Mouse (Mus musculus) limb, embryonic 14.5 days (tissue): Measurements from ENCODE around the gene Slc25a29. TPM values are rescaled to one million over a fixed set of nuclear protein-coding genes. Genes with fewer than 3 reads are reported as not detected.

ENCODE experiments used
- ATAC-seq: fragments of 200-750 bp; cut with Nextera tagmentation; 2 replicates; pipeline ENCODE4 v1.8.0; 2017; ENCODE audit warnings: low read depth, moderate number of reproducible peaks, moderate TSS enrichment; ENCODE audit not compliant: low FRiP score
- DNase-seq: peaks from one replicate; pipeline ENCODE4 v3.0.0-alpha.2; 2015; ENCODE audit warnings: low spot score
- H3K27ac ChIP-seq: fragments of 300-500 bp; sonication (generic); replicated peaks from 2 replicates; pipeline ENCODE4 v1.5.1; 2014; ENCODE audit warnings: low read depth, mild to moderate bottlenecking, low read length, moderate library complexity, mixed read lengths
- H3K27me3 ChIP-seq: fragments of 300-500 bp; sonication (generic); 2 replicates; pipeline ENCODE4 v1.6.1; 2014; ENCODE audit warnings: low read length, mixed read lengths; ENCODE audit not compliant: control insufficient read depth, insufficient read depth
- H3K36me3 ChIP-seq: fragments of 300-500 bp; sonication (generic); 2 replicates; pipeline ENCODE4 v1.6.1; 2014; ENCODE audit warnings: mild to moderate bottlenecking, low read length, moderate library complexity, mixed read lengths; ENCODE audit not compliant: control insufficient read depth, insufficient read depth
- H3K4me1 ChIP-seq: fragments of 300-500 bp; sonication (generic); 2 replicates; pipeline ENCODE4 v1.6.1; 2014; ENCODE audit warnings: antibody characterized with exemption, low read length, mixed read lengths; ENCODE audit not compliant: control insufficient read depth, insufficient read depth
- H3K4me2 ChIP-seq: fragments of 300-500 bp; sonication (generic); replicated peaks from 2 replicates; pipeline ENCODE4 v1.6.1; 2014; ENCODE audit warnings: low read depth, mild to moderate bottlenecking, low read length, moderate library complexity; ENCODE audit not compliant: severe bottlenecking
- H3K4me3 ChIP-seq: fragments of 300-500 bp; sonication (generic); replicated peaks from 2 replicates; pipeline ENCODE4 v1.5.1; 2014; ENCODE audit warnings: low read length
- H3K9ac ChIP-seq: fragments of 300-500 bp; sonication (generic); 2 replicates; pipeline ENCODE4 v1.6.1; 2014; ENCODE audit warnings: mild to moderate bottlenecking, low read depth, low read length, moderate library complexity; ENCODE audit not compliant: severe bottlenecking
- H3K9me3 ChIP-seq: fragments of 300-500 bp; sonication (generic); 2 replicates; pipeline ENCODE4 v1.6.1; 2016; ENCODE audit warnings: low read length; ENCODE audit not compliant: control insufficient read depth
- POLR2A ChIP-seq: fragments of 200-500 bp; IDR thresholded peaks from 2 replicates; pipeline ENCODE4 v1.8.0; 2012; ENCODE audit warnings: inconsistent platforms, mild to moderate bottlenecking, moderate library complexity, borderline replicate concordance; ENCODE audit not compliant: insufficient read depth, insufficient read length; ENCODE audit errors: extremely low read depth
- WGBS: fragments of 180-500 bp; shearing (Covaris S2); extraction: QIAGEN DNeasy Blood & Tissue Kit; methylation state at CpG from one replicate; pipeline ENCODE4 v1.1.7; 2014; 5-methylcytosine and 5-hydroxymethylcytosine counted together
- polyA plus RNA-seq, 2 experiments: library from polyadenylated mRNA; depleted of rRNA in 1 of 2; stranded (reverse) in 1 of 2; unstranded in 1 of 2; fragments of >200 nt; fragmentation: Nextera tagmentation in 1 of 2; extraction: Ambion mirVana in 1 of 2; gene quantifications; 2 replicates each; pipeline versions ENCODE4 v1.2.1 to v1.2.3; 2012 to 2014

Gene Slc25a29
- polyA plus RNA-seq, 2 experiments = 9.8 to 10.9 TPM

GRCm38 (mm10) chr12:108825561-108826224, 10.0 kb downstream of the Slc25a29 start:
- no peak overlapping the region for H3K27ac ChIP-seq
- H3K27me3 ChIP-seq = no peaks in the 10 kb centered on the region
- no peak overlapping the region for H3K9ac ChIP-seq
- no peak overlapping the region for H3K4me3 ChIP-seq
- H3K4me2 ChIP-seq = no peak overlapping the region
- H3K4me1 ChIP-seq = no peaks in the 10 kb centered on the region
- DNase-seq (no peak), ATAC-seq (no peak)
- WGBS = 93% methylated on average over 13 of the region's 13 CpGs
- no peak for TF ChIP-seq POLR2A
- no peaks in the 10 kb centered on the region for H3K9me3 ChIP-seq
- H3K36me3 ChIP-seq = peaks cover 16% of the 10 kb centered on the region

GRCm38 (mm10) chr12:108824225-108824874, 11.3 kb downstream of the Slc25a29 start:
- Histone ChIP-seq H3K27me3 (no peaks in the 10 kb centered on the region), H3K9me3 (no peaks in the 10 kb centered on the region), H3K4me2 (no peak overlapping the region), H3K4me3 (no peak overlapping the region), H3K27ac (no peak overlapping the region), H3K4me1 (no peaks in the 10 kb centered on the region), H3K36me3 (peaks cover 18% of the 10 kb centered on the region), H3K9ac (no peak overlapping the region)
- 77% methylated on average over 15 of the region's 15 CpGs for WGBS
- no peak for TF ChIP-seq POLR2A
- ATAC-seq (no peak), DNase-seq (no peak)

DNA sequence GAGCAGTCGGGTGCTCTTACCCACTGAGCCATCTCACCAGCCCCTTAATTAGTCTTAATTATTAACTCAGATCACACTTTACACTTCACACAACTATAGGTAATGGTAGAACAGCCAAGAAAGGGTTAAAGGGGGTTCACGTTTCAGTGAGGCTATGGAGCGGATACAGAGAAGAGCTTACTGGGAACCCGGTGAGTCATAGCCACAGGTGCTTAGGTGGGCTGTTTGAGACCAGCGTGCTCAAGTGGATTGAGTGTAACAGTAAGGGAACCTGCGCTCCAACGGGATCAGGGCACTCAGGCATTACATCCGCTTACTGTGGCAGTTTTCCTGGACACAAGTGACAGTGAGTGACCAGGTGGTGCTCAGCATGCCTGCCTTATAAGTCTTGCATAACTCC, 12.6 kb downstream of the Slc25a29 start:
- Histone ChIP-seq H3K4me1 (no peaks in the 10 kb centered on the region), H3K27me3 (no peaks in the 10 kb centered on the region), H3K9ac (no peak overlapping the region), H3K9me3 (no peaks in the 10 kb centered on the region), H3K36me3 (peaks cover 30% of the 10 kb centered on the region), H3K4me3 (no peak overlapping the region), H3K27ac (no peak overlapping the region), H3K4me2 (no peak overlapping the region)
- DNase-seq = no peak
- WGBS = 59% methylated on average over 8 of the region's 8 CpGs
- ATAC-seq = no peak
- TF ChIP-seq POLR2A = no peak

GRCm38 (mm10) chr12:108820461-108820860, 15.2 kb downstream of the Slc25a29 start:
- no peak overlapping the region for H3K4me3 ChIP-seq
- 94% methylated on average over 4 of the region's 4 CpGs for WGBS
- H3K4me2 ChIP-seq = no peak overlapping the region
- H3K36me3 ChIP-seq = peaks cover 33% of the 10 kb centered on the region
- H3K27me3 ChIP-seq = no peaks in the 10 kb centered on the region
- ATAC-seq (no peak), DNase-seq (no peak)
- no peak for TF ChIP-seq POLR2A
- H3K9me3 ChIP-seq = no peaks in the 10 kb centered on the region
- no peak overlapping the region for H3K9ac ChIP-seq
- no peaks in the 10 kb centered on the region for H3K4me1 ChIP-seq
- H3K27ac ChIP-seq = no peak overlapping the region

DNA sequence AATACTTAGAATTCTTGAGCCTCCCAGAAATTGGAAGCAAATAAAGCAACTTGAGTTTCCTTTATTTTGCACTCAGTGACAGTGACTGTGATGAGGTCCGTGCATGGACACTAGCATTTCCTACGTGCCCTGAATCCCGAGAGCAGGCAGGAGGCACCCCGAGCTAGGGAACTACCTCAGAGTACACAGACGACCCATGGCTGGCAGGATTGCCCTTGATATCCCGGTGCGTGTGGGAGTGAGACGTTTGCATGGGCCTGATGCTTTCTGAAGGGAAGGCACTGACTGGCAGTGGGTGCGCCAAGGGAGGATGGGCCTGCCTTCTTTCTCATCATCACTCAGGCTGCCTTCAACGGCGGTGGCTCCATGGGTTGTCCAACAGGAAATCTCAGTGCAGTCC, 19.1 kb downstream of the Slc25a29 start:
- no peak for TF ChIP-seq POLR2A
- no peak for ATAC-seq
- no peak overlapping the region for H3K9ac ChIP-seq

GRCm38 (mm10) chr12:108814470-108814869, 21.2 kb downstream of the Slc25a29 start:
- H3K4me2 ChIP-seq = no peak overlapping the region
- H3K9me3 ChIP-seq = no peaks in the 10 kb centered on the region
- no peaks in the 10 kb centered on the region for H3K4me1 ChIP-seq
- no peak overlapping the region for H3K27ac ChIP-seq
- no peak overlapping the region for H3K4me3 ChIP-seq
- TF ChIP-seq POLR2A = no peak
- peaks cover 56% of the 10 kb centered on the region for H3K36me3 ChIP-seq
- DNase-seq (no peak), ATAC-seq (no peak)
- WGBS = 94% methylated on average over 6 of the region's 6 CpGs
- H3K9ac ChIP-seq = no peak overlapping the region
- no peaks in the 10 kb centered on the region for H3K27me3 ChIP-seq

More for the DNA sequence above, 19.1 kb downstream of the Slc25a29 start:
- Histone ChIP-seq H3K4me2 (no peak overlapping the region), H3K27me3 (no peaks in the 10 kb centered on the region), H3K4me3 (no peak overlapping the region), H3K9me3 (no peaks in the 10 kb centered on the region), H3K27ac (no peak overlapping the region), H3K4me1 (no peaks in the 10 kb centered on the region), H3K36me3 (peaks cover 54% of the 10 kb centered on the region)
- DNase-seq = no peak
- WGBS = 85% methylated on average over 11 of the region's 11 CpGs
